Mouse (Mus musculus): ENCODE data around the gene Dalrd3.

Dalrd3 gene

GRCm38 (mm10) chr9:108569381-108570206, at the start of gene Dalrd3:
Dalrd3 (plus strand) TSS chr9:108569886.
- DNase-seq, result peak; percentile 88

GRCm38 (mm10) chr9:108521604-108522003, 48.1 kb upstream of the Dalrd3 start:
- DNase-seq, result no peak

GRCm38 (mm10) chr9:108523341-108523740, 46.3 kb upstream of the Dalrd3 start:
- DNase-seq, result no peak

- no peak for DNase-seq
Observed at GRCm38 (mm10) chr9:108525400-108525799, 44.3 kb upstream of the Dalrd3 start.

GRCm38 (mm10) chr9:108530954-108531353, 38.7 kb upstream of the Dalrd3 start:
- DNase-seq, result no peak

- no peak for DNase-seq
Observed at GRCm38 (mm10) chr9:108531496-108531895, 38.2 kb upstream of the Dalrd3 start.

- no peak for DNase-seq
Observed at GRCm38 (mm10) chr9:108540846-108541245, 28.8 kb upstream of the Dalrd3 start.

GRCm38 (mm10) chr9:108545986-108546385, 23.7 kb upstream of the Dalrd3 start:
- DNase-seq, result no peak

- no peak for DNase-seq
Observed at GRCm38 (mm10) chr9:108546875-108547274, 22.8 kb upstream of the Dalrd3 start.

- DNase-seq, result no peak
Observed at GRCm38 (mm10) chr9:108559169-108559568, 10.5 kb upstream of the Dalrd3 start.

- peak; percentile 88 for DNase-seq
Observed at GRCm38 (mm10) chr9:108560227-108560841, 9.4 kb upstream of the Dalrd3 start, which contains the start of gene Impdh2. Impdh2 (plus strand) TSS chr9:108560286.

- DNase-seq, result no peak
Observed at GRCm38 (mm10) chr9:108563671-108564070, 6.0 kb upstream of the Dalrd3 start.

- no peak for DNase-seq
Observed at GRCm38 (mm10) chr9:108564131-108564530, 5.6 kb upstream of the Dalrd3 start.

- no peak for DNase-seq
Observed at GRCm38 (mm10) chr9:108565881-108566814, 3.5 kb upstream of the Dalrd3 start.

- DNase-seq, result peak; percentile 97
Observed at GRCm38 (mm10) chr9:108566815-108567776, 2.6 kb upstream of the Dalrd3 start, which contains the start of gene Ndufaf3. Ndufaf3 (minus strand) TSS chr9:108567434.

- no peak for DNase-seq
Observed at GRCm38 (mm10) chr9:108567931-108568419, 1.7 kb upstream of the Dalrd3 start.

GRCm38 (mm10) chr9:108568511-108568921, 1.2 kb upstream of the Dalrd3 start:
- DNase-seq, result no peak

- peak; percentile 86 for DNase-seq
Observed at GRCm38 (mm10) chr9:108570207-108570896, 666 bp downstream of the Dalrd3 start.

- DNase-seq, result no peak
Observed at GRCm38 (mm10) chr9:108571401-108571973, 1.8 kb downstream of the Dalrd3 start.

- no peak for DNase-seq
Observed at GRCm38 (mm10) chr9:108572321-108572720, 2.6 kb downstream of the Dalrd3 start.
